Mouse (Mus musculus): ENCODE results near the gene Postn.

Gene Postn

GRCm38 (mm10) chr3:54420189-54420928, 59.5 kb downstream of the Postn start:
- no peak for DNase-seq (ENCODE audit: low spot score in 2 of 2)

- no peak for DNase-seq (ENCODE audit: low spot score in 2 of 2)
Observed at GRCm38 (mm10) chr3:54420983-54421382, 60.1 kb downstream of the Postn start.

- DNase-seq (ENCODE audit: low spot score in 2 of 2), result no peak
Observed at GRCm38 (mm10) chr3:54421666-54422065, 60.8 kb downstream of the Postn start.

- DNase-seq (ENCODE audit: low spot score in 2 of 2), result no peak
Observed at GRCm38 (mm10) chr3:54424146-54424545, 63.2 kb downstream of the Postn start.

- DNase-seq (ENCODE audit: low spot score in 2 of 2), result no peak
Observed at GRCm38 (mm10) chr3:54431663-54432062, 70.8 kb downstream of the Postn start.

- DNase-seq (ENCODE audit: low spot score in 2 of 2), result no peak
Observed at GRCm38 (mm10) chr3:54432167-54432566, 71.3 kb downstream of the Postn start.

GRCm38 (mm10) chr3:54432605-54433004, 71.7 kb downstream of the Postn start:
- DNase-seq (ENCODE audit: low spot score in 2 of 2), result no peak

- DNase-seq (ENCODE audit: low spot score in 2 of 2), result no peak
Observed at GRCm38 (mm10) chr3:54434571-54434970, 73.7 kb downstream of the Postn start.

GRCm38 (mm10) chr3:54436373-54436964, 75.6 kb downstream of the Postn start:
- DNase-seq (ENCODE audit: low spot score in 2 of 2), result no peak
